Mouse (Mus musculus): Measurements from ENCODE around the gene Txndc2.

Txndc2 gene

DNA sequence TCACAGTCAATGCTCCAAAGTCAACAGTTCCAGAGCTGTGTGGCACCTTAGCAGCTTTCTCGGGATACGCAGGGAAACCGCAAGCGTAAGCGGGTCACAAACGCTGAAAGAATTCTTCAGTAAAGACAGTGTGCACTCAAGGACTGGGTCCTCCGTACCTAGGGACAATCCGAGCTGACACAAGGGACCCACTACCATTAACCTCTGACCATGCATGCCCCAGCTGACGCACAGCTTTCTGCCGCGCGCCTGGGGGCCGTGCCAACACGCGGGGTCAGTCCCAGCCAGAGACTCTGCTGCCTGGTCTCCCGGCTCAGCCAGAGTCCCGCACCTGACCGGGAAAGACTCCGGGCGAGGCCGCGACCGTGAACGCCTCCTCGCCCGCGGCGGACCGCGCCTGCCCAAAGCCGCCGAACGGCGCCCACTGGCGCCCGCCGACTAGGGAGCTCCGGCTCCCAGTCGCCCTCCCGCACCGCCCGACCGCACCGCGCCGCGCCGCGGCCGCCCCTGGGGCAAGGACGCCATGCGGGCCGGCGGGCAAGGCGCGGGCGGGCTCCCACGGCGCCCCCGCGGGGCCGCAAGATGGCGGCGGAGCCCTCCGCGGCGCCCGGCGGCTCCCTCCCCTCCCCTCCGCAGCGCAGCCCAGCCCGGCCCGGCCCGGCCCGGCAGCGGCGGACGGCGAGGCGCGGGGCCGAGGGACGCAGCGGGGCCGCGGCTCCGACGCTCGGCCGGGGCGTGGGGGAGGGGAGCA lies 29.4 kb downstream of the Txndc2 start:
- peak; percentile 57 to 64 for DNase-seq (ENCODE audit: low spot score in 2 of 2)

DNA sequence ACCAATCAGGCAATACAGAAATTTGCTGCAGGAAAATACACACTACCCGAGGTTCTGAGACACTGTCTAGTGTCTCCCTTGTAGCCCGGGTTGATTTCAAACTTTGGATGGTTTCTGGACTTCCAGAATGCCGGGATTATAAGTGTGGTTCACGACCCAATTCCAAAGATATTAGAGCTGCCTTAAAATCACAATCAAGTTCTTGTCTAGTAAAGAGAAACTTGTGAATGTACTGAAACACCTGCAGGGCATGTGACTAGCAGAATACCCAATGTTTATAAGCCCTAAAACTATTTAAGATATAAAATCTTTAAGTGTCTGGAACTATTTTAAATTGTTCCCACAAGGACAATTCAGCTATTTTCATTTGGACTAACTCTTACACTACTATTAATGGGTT lies 30.2 kb downstream of the Txndc2 start:
- no peak for DNase-seq (ENCODE audit: low spot score in 2 of 2)

DNA sequence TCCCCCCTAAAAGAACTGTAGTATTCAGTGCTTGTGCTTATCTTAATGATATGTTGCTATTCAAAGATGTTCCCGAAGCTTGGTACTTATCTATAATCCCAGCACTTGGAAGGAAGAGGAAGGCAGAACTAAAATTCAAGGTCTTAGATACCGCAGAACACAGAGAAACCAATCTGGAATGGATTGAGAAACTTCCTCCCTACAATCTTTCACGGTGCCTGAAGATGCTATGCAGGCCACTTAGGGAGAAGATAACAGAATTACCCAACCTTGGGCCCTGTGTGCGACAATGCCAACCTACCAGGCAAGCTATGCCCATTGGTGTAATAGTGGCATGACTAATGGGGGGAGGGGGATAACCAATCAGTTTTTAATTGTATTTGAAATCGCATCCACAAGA lies 33.2 kb downstream of the Txndc2 start:
- no peak for DNase-seq (ENCODE audit: low spot score in 2 of 2)

DNA sequence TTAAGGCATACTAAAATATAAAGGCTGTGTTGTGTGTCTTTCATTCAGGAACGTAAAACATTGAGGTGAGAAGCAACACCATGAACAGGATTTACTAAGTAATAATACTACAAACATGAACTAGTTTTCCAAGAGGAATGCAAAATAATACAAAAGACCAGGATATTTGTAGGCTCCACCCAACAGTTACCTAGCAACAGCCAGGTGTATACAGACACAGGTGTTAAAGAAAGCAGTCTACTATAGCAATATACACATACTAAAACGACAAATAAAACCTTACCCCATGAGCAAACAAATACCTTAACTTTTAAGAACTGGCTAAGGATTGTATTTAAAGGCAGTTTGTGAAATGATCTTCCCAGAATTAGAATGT lies 33.7 kb downstream of the Txndc2 start:
- no peak for DNase-seq (ENCODE audit: low spot score in 2 of 2)

DNA sequence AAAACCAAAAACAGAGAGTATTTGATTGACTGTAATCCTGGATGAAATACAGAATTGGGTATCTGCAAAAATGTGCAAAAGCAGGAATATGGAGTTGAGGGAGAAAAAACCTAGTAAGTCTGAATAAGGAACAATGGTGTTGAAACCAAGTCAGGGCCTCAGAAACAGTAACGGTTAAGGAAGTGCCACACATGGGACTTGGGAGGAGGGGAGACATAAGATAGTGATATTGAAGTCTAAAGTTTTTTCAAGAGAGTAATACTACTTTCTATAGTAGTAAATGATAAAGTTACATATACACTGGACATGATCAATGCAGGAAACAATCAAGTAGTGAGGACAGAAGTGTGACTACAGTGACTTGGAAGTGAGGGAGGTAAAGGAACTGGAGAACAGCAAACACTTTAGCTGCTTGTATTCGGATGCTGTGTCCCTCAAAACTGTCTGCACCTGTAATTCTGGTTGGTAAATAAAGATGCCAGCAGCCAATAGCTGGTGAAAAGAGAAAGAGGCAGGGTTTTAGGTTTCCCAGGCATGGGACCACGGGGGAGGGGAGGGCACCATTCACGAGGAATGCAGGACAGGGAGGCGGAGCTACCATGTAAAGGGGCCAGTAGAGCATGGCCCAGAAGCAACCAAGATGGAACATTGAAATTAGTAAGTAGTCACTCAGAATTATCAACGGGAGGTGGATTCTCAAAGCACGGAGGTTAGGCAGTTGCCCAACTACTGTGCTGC lies 34.2 kb downstream of the Txndc2 start:
- DNase-seq (ENCODE audit: low spot score in 2 of 2), result no peak

DNA sequence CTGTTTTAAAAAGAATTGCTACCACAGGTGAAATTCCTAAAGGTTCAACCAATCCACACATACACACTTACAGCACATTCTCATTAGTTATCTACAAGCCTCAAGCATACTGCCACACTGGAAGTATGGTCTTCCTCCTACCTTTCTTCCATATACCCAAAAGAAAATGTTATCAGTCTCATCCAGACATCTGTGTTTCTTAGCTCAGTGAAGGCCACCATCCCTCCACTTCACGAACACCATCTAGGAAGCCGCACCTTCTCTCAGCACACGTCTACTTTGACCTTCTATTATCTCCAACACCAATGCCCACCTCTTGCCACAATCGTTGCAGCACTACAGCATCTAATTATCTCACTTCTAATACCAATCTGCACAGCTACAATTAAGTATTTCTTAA lies 36.0 kb downstream of the Txndc2 start:
- no peak for DNase-seq (ENCODE audit: low spot score in 2 of 2)

DNA sequence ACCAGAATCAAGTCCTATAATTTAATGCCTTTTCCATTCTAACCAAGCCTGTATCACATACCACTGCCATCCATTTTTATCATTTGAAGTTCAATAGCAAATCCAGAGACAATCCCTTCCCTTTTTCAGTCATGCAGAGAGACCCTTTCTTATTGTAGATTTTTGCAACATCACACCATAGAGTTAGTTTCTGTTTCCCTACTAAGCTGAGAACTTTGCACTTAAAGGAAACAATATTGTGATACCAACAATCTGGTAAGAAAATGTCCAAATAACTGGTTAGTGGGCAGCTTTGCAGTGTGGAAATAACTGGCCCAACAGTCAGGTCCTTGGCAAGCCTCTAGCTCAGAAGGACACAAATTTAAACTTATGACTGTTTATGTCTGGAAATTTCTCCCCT lies 37.1 kb downstream of the Txndc2 start:
- no peak for DNase-seq (ENCODE audit: low spot score in 2 of 2)

DNA sequence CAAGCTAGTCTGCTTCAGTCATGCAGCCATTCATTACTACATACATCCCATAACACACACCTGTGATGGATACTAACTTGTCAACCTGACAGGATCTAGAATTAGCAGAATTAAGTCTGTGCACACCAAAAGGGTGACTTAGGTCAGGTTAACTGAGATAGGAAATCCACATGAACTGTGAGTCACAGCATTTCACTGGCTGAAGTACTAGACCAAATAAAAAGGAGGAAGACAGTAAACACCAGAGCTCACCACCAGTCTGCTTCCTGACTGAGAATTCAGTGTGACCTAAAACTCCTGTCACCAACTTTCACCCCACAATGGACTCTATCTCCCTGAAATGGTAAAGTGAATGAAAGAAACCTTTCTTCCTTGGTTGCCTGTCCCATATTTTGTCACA lies 37.7 kb downstream of the Txndc2 start:
- DNase-seq (ENCODE audit: low spot score in 2 of 2), result no peak

DNA sequence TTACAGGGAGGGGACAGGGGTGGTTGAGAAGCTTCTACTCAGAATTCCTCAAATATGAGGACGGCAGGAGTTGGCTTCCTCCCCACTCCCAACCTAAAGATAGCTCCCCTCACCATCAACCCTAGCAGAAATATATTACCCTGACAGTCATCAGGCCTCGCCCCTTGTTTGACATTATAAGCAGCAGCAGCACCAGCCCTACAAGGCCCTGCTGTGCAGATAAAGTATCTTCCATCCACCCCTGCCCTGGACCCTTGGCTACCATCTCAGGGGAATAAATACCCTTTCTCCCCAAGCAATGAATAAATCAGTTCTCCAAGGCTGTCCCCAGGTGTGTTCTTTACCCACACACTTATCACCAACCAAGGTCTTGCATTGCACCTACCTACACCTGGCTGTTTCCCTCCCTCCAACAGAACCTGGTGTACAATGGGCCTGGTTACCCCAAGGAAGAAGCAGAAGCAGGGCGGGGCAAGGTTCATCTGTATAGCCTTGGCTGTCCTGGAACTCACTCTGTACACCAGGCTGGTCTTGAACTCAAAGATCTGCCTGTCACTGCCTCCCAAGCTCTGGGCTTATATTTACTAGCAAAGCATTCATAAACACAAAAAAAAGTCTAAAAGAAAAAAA lies 44.0 kb downstream of the Txndc2 start:
- no peak for DNase-seq (ENCODE audit: low spot score in 2 of 2)

DNA sequence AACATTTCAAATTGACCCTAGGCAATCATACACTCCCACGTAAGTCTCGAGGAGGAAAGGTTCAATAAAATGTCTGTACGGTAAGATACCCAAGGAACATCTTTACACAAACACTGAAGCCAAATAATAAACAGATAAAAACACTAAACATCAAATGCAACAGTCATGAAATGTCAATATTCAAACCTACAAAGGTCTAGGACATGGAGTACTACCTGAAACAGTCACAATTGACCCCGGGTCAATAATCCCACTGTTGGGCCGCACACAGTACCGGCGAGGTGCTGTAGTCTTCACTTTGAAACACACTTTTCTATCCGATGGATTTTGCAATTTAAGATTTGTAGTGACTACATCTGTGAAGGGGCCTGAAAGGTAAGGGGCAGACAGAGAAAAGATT lies 47.3 kb downstream of the Txndc2 start:
- no peak for DNase-seq (ENCODE audit: low spot score in 2 of 2)

All from right cerebral cortex, postnatal 10 days (tissue).